In the genomic region with DNA sequence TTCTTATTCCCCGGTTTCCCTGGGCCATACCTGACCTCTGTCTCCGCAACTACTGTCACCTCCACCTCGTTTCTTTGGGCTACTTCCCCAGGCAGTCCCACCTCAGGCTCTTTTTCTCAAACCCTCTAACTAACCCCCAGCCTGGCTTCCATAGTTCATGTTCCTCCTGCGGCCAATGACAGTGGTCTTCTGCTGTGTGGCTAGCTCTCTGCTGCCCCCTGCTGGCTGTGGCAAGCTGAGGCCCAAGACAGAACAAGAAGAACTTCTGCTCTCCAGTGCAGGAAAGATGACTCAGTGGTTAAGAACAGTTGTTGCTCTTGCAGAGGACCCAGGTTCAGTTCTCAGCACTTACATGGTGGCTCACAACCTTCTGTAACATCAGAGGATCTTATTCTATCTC, we compare ENCODE assay signal across 8 mouse cellular contexts. TPM values are rescaled to one million over a fixed set of nuclear protein-coding genes. Genes with fewer than 3 reads are reported as not detected.
DNase-seq lines count a peak whose midpoint lies in the region; ATAC-seq and TF ChIP-seq lines count a peak whose summit lies in the region.
"Not testable (repeated sequence)": the region's sequence is repeated elsewhere in the genome, so short reads cannot be mapped to it uniquely, and the experiment has no call there.

No protein-coding gene starts in this region.

- ATAC-seq in embryonic facial prominence, embryonic 12.5 days (ENCODE audit: insufficient number of reproducible peaks, insufficient read depth, low FRiP score, low TSS enrichment) = peak; percentile 67; the same call in 1 of the 2 replicates
- ATAC-seq in forebrain, embryonic 15.5 days (replicated peaks) = peak; percentile 68
- ATAC-seq in heart, postnatal 0 days (ENCODE audit: insufficient read depth, low read depth) = peak; percentile 70
- peak; percentile 75 for ATAC-seq in intestine, embryonic 14.5 days (replicated peaks; ENCODE audit: low FRiP score, low TSS enrichment, low read depth)
- ATAC-seq in limb, embryonic 13.5 days (ENCODE audit: low FRiP score, low read depth) = peak; percentile 68
- ATAC-seq in lung, postnatal 0 days = peak; percentile 79
- 0 out of 2 replicates have a peak, but pooled peaks have one; percentile 20 for ATAC-seq in midbrain, postnatal 0 days (ENCODE audit: low FRiP score)
- ATAC-seq in stomach, postnatal 0 days (ENCODE audit: low FRiP score, low TSS enrichment) = peak; percentile 77

- H3K4me2 ChIP-seq in embryonic facial prominence, embryonic 12.5 days (replicated peaks); forebrain, embryonic 15.5 days (replicated peaks); heart, postnatal 0 days (ENCODE audit: low read depth, low read length); intestine, embryonic 14.5 days (ENCODE audit: low read length); limb, embryonic 13.5 days (replicated peaks); lung, postnatal 0 days (replicated peaks; ENCODE audit: low read depth, low read length); midbrain, postnatal 0 days (ENCODE audit: low read depth, low read length, poor library complexity, severe bottlenecking); stomach, postnatal 0 days (replicated peaks; ENCODE audit: low read depth): not testable (repeated sequence)

- DNase-seq in heart, postnatal 0 days (ENCODE audit: low spot score); intestine, embryonic 14.5 days (ENCODE audit: low spot score); lung, postnatal 0 days (ENCODE audit: low spot score); midbrain, postnatal 0 days (ENCODE audit: low spot score); stomach, postnatal 0 days (ENCODE audit: low spot score): not testable (repeated sequence)

- not testable (repeated sequence) for H3K4me3 ChIP-seq in embryonic facial prominence, embryonic 12.5 days; forebrain, embryonic 15.5 days; heart, postnatal 0 days (ENCODE audit: low read depth, low read length); intestine, embryonic 14.5 days (ENCODE audit: low read depth, low read length); limb, embryonic 13.5 days; lung, postnatal 0 days (ENCODE audit: low read depth, low read length); midbrain, postnatal 0 days (ENCODE audit: low read depth, low read length); stomach, postnatal 0 days (ENCODE audit: low read depth, low read length)

- no CpG with 5 or more reads among the region's 4 CpGs for WGBS in embryonic facial prominence, embryonic 12.5 days
- no CpG with 5 or more reads among the region's 4 CpGs for WGBS in forebrain, embryonic 15.5 days
- no CpG with 5 or more reads among the region's 4 CpGs for WGBS in heart, postnatal 0 days
- no CpG with 5 or more reads among the region's 4 CpGs for WGBS in intestine, embryonic 14.5 days
- WGBS in limb, embryonic 13.5 days = no CpG with 5 or more reads among the region's 4 CpGs
- no CpG with 5 or more reads among the region's 4 CpGs for WGBS in lung, postnatal 0 days
- no CpG with 5 or more reads among the region's 4 CpGs for WGBS in midbrain, postnatal 0 days
- no CpG with 5 or more reads among the region's 4 CpGs for WGBS in stomach, postnatal 0 days

- not testable (repeated sequence) for H3K9ac ChIP-seq in embryonic facial prominence, embryonic 12.5 days; forebrain, embryonic 15.5 days (replicated peaks); heart, postnatal 0 days (replicated peaks; ENCODE audit: low read depth, low read length); intestine, embryonic 14.5 days (ENCODE audit: low read length); limb, embryonic 13.5 days; lung, postnatal 0 days (replicated peaks; ENCODE audit: low read depth); midbrain, postnatal 0 days (replicated peaks; ENCODE audit: low read length, poor library complexity, severe bottlenecking); stomach, postnatal 0 days (ENCODE audit: low read length)

- H3K4me1 ChIP-seq in embryonic facial prominence, embryonic 12.5 days; forebrain, embryonic 15.5 days; heart, postnatal 0 days (ENCODE audit: control insufficient read depth, insufficient read depth); intestine, embryonic 14.5 days (replicated peaks; ENCODE audit: control insufficient read depth, insufficient read depth, low read length); limb, embryonic 13.5 days; lung, postnatal 0 days (ENCODE audit: insufficient read depth, low read depth, low read length); midbrain, postnatal 0 days (ENCODE audit: insufficient read depth, low read length); stomach, postnatal 0 days (replicated peaks; ENCODE audit: control insufficient read depth, insufficient read depth): not testable (repeated sequence)

- not testable (repeated sequence) for H3K36me3 ChIP-seq in embryonic facial prominence, embryonic 12.5 days; forebrain, embryonic 15.5 days; heart, postnatal 0 days (replicated peaks; ENCODE audit: control insufficient read depth, insufficient read depth, low read length); intestine, embryonic 14.5 days (ENCODE audit: control insufficient read depth, insufficient read depth, low read length); limb, embryonic 13.5 days; lung, postnatal 0 days (ENCODE audit: insufficient read depth, low read length); midbrain, postnatal 0 days (ENCODE audit: insufficient read depth, low read length); stomach, postnatal 0 days (ENCODE audit: control insufficient read depth, insufficient read depth, low read length)

- TF ChIP-seq CTCF in heart, postnatal 0 days (IDR thresholded peaks at IDR 0.05; ENCODE audit: low read depth); lung, postnatal 0 days (IDR thresholded peaks at IDR 0.05); midbrain, postnatal 0 days (IDR thresholded peaks at IDR 0.05); stomach, postnatal 0 days (IDR thresholded peaks at IDR 0.05; ENCODE audit: low read depth): not testable (repeated sequence)

- not testable (repeated sequence) for H3K27ac ChIP-seq in embryonic facial prominence, embryonic 12.5 days; forebrain, embryonic 15.5 days (replicated peaks); heart, postnatal 0 days (ENCODE audit: low read depth); intestine, embryonic 14.5 days (ENCODE audit: low read depth); limb, embryonic 13.5 days; lung, postnatal 0 days (ENCODE audit: low read length); midbrain, postnatal 0 days (ENCODE audit: low read depth, low read length); stomach, postnatal 0 days (replicated peaks)

- H3K9me3 ChIP-seq in embryonic facial prominence, embryonic 12.5 days; forebrain, embryonic 15.5 days; heart, postnatal 0 days (replicated peaks; ENCODE audit: control insufficient read depth, low read length); intestine, embryonic 14.5 days (ENCODE audit: control insufficient read depth, low read length); limb, embryonic 13.5 days; lung, postnatal 0 days (ENCODE audit: low read length); midbrain, postnatal 0 days (ENCODE audit: low read length); stomach, postnatal 0 days (ENCODE audit: control insufficient read depth, low read length): not testable (repeated sequence)

- TF ChIP-seq EP300 in heart, postnatal 0 days (IDR thresholded peaks at IDR 0.05; ENCODE audit: low read depth); lung, postnatal 0 days (IDR thresholded peaks at IDR 0.05); stomach, postnatal 0 days (optimal IDR thresholded peaks at IDR 0.05): not testable (repeated sequence)

- not testable (repeated sequence) for H3K27me3 ChIP-seq in embryonic facial prominence, embryonic 12.5 days; forebrain, embryonic 15.5 days; heart, postnatal 0 days (ENCODE audit: control insufficient read depth, insufficient read depth, low read length); intestine, embryonic 14.5 days (replicated peaks; ENCODE audit: control insufficient read depth, insufficient read depth, low read length); limb, embryonic 13.5 days; lung, postnatal 0 days (replicated peaks; ENCODE audit: insufficient read depth, low read length); midbrain, postnatal 0 days (ENCODE audit: insufficient read depth, low read length); stomach, postnatal 0 days (ENCODE audit: control insufficient read depth, insufficient read depth, low read length)

RNA-seq across cellular contexts. Expression of a gene that starts 43.0 kb away (rescaled TPM):
- 511 and 553 TPM in 2 replicates for polyA plus RNA-seq in embryonic facial prominence, embryonic 12.5 days (2016; fragmentation: Nextera tagmentation; extraction: Ambion mirVana)
- 888 and 910 TPM in 2 replicates for polyA plus RNA-seq in forebrain, embryonic 15.5 days (2015; fragmentation: Nextera tagmentation; extraction: Ambion mirVana)
- 214 and 264 TPM in 2 replicates for total RNA-seq in heart, postnatal 0 days (2014; rRNA removed; ENCODE audit: low replicate concordance)
- 558 and 559 TPM in 2 replicates for polyA plus RNA-seq in heart, postnatal 0 days (2015; fragmentation: Nextera tagmentation; extraction: Ambion mirVana)
- 613 and 620 TPM in 2 replicates for polyA plus RNA-seq in intestine, embryonic 14.5 days (2014; fragmentation: Nextera tagmentation; extraction: Ambion mirVana)
- polyA plus RNA-seq in limb, embryonic 13.5 days (2015; fragmentation: Nextera tagmentation; extraction: Ambion mirVana) = 478 and 527 TPM in 2 replicates
- polyA plus RNA-seq in lung, postnatal 0 days (2015; fragmentation: Nextera tagmentation; extraction: Ambion mirVana) = 537 and 571 TPM in 2 replicates
- 443 and 625 TPM in 2 replicates for total RNA-seq in midbrain, postnatal 0 days (2014; rRNA removed)
- 1,251 and 1,314 TPM in 2 replicates for polyA plus RNA-seq in midbrain, postnatal 0 days (2015; fragmentation: Nextera tagmentation; extraction: Ambion mirVana)
- 477 and 484 TPM in 2 replicates for polyA plus RNA-seq in stomach, postnatal 0 days (2015; fragmentation: Nextera tagmentation; extraction: Ambion mirVana)

Comparison
In these comparisons a context has a peak if more than half of its experiments do, and no peak if none do; other contexts are left out.
1. ATAC-seq: peak in every context shown above with its lines; median percentile 79 in lung, postnatal 0 days; 77 in stomach, postnatal 0 days; 75 in intestine, embryonic 14.5 days; 70 in heart, postnatal 0 days; 68 in forebrain, embryonic 15.5 days; 68 in limb, embryonic 13.5 days; 67 in embryonic facial prominence, embryonic 12.5 days; 20 in midbrain, postnatal 0 days.